9 mouse cellular contexts compared by ENCODE assay signal in genomic region chr6:51544118-51544681, GRCm38 (mm10). TPM values are rescaled to one million over a fixed set of nuclear protein-coding genes. Genes with fewer than 3 reads are reported as not detected.
A peak's percentile ranks its signal among the peaks of the same experiment; 100 is the strongest.
DNase-seq lines count a peak whose midpoint lies in the region; ATAC-seq and TF ChIP-seq lines count a peak whose summit lies in the region.
"Had no signal": no experiment of that assay in that cellular context is flagged by ENCODE, and none has a peak within 500 bp of the region (broad histone marks: within the 10 kb centered on the region; RNA-seq: fewer than 3 reads in every experiment).

No protein-coding gene starts in this region.

- H3K27ac ChIP-seq in hindbrain, postnatal 0 days, result no peak overlapping the region
- H3K27ac ChIP-seq in hindbrain, embryonic 11.5 days (ENCODE audit: low read depth, low read length), result no peak overlapping the region
- H3K27ac ChIP-seq in ES-E14 (ENCODE audit: insufficient read depth, low read depth, low read length, poor library complexity, severe bottlenecking), result peak overlapping the region; percentile 38; the same call in 1 of the 2 replicates
- no peak overlapping the region for H3K27ac ChIP-seq in forebrain, postnatal 0 days (ENCODE audit: low read depth, low read length)
- no peak overlapping the region for H3K27ac ChIP-seq in limb, embryonic 13.5 days
- H3K27ac ChIP-seq: neural tube, embryonic 12.5 days had no signal

- no peak overlapping the region for H3K9ac ChIP-seq in hindbrain, postnatal 0 days (replicated peaks; ENCODE audit: low read length)
- no peak overlapping the region for H3K9ac ChIP-seq in hindbrain, embryonic 11.5 days (ENCODE audit: low read depth, low read length)
- no peak overlapping the region for H3K9ac ChIP-seq in ES-E14 (ENCODE audit: insufficient read depth, low read depth, low read length, poor library complexity, severe bottlenecking)
- H3K9ac ChIP-seq in forebrain, postnatal 0 days, result no peak overlapping the region
- H3K9ac ChIP-seq in limb, embryonic 13.5 days, result no peak overlapping the region
- H3K9ac ChIP-seq: neural tube, embryonic 12.5 days had no signal

- no peaks in the 10 kb centered on the region for H3K27me3 ChIP-seq in hindbrain, postnatal 0 days (ENCODE audit: insufficient read depth, low read length)
- no peaks in the 10 kb centered on the region for H3K27me3 ChIP-seq in hindbrain, embryonic 11.5 days (ENCODE audit: control insufficient read depth, insufficient read depth, low read length)
- H3K27me3 ChIP-seq in forebrain, postnatal 0 days (ENCODE audit: insufficient read depth, low read length), result no peaks in the 10 kb centered on the region
- H3K27me3 ChIP-seq in limb, embryonic 13.5 days, result no peaks in the 10 kb centered on the region
- H3K27me3 ChIP-seq: neural tube, embryonic 12.5 days had no signal

- WGBS in hindbrain, postnatal 0 days, result 38% methylated on average over 7 of the region's 7 CpGs
- 39% methylated on average over 7 of the region's 7 CpGs for WGBS in hindbrain, embryonic 11.5 days
- WGBS in forebrain, postnatal 0 days, result 18% methylated on average over 7 of the region's 7 CpGs
- WGBS in limb, embryonic 13.5 days, result 25% methylated on average over 7 of the region's 7 CpGs

- H3K4me3 ChIP-seq in hindbrain, postnatal 0 days (ENCODE audit: low read length), result no peak overlapping the region
- H3K4me3 ChIP-seq in hindbrain, embryonic 11.5 days (ENCODE audit: low read depth, low read length), result no peak overlapping the region
- peak overlapping the region; percentile 40 to 41 for H3K4me3 ChIP-seq in ES-E14 (ENCODE audit: insufficient read depth in 1 of 2, low read depth in 1 of 2, low read length in 2 of 2, poor library complexity in 1 of 2, severe bottlenecking in 1 of 2)
- H3K4me3 ChIP-seq in forebrain, postnatal 0 days (ENCODE audit: low read depth, low read length), result no peak overlapping the region
- no peak overlapping the region for H3K4me3 ChIP-seq in limb, embryonic 13.5 days
- H3K4me3 ChIP-seq: neural tube, embryonic 12.5 days had no signal

- no peak for TF ChIP-seq CTCF in hindbrain, postnatal 0 days (IDR thresholded peaks at IDR 0.05; ENCODE audit: low read depth)
- no peak for TF ChIP-seq CTCF in forebrain, postnatal 0 days (IDR thresholded peaks at IDR 0.05; ENCODE audit: low read depth)

- H3K36me3 ChIP-seq in hindbrain, postnatal 0 days (ENCODE audit: insufficient read depth, low read length), result no peaks in the 10 kb centered on the region
- no peaks in the 10 kb centered on the region for H3K36me3 ChIP-seq in hindbrain, embryonic 11.5 days (ENCODE audit: control insufficient read depth, insufficient read depth, low read length)
- no peaks in the 10 kb centered on the region for H3K36me3 ChIP-seq in ES-E14 (ENCODE audit: control insufficient read depth, insufficient read depth, low read length, poor library complexity, severe bottlenecking)
- no peaks in the 10 kb centered on the region for H3K36me3 ChIP-seq in forebrain, postnatal 0 days (ENCODE audit: insufficient read depth)
- H3K36me3 ChIP-seq in limb, embryonic 13.5 days, result no peaks in the 10 kb centered on the region
- H3K36me3 ChIP-seq: neural tube, embryonic 12.5 days had no signal

- H3K4me1 ChIP-seq in hindbrain, postnatal 0 days (ENCODE audit: insufficient read depth, low read length), result no peaks in the 10 kb centered on the region
- H3K4me1 ChIP-seq in hindbrain, embryonic 11.5 days (replicated peaks; ENCODE audit: control insufficient read depth, insufficient read depth, low read length), result peaks cover 5% of the 10 kb centered on the region
- peaks cover 18 to 36% of the 10 kb centered on the region in 2 experiments for H3K4me1 ChIP-seq in ES-E14 (ENCODE audit: control insufficient read depth in 2 of 2, insufficient read depth in 2 of 2, low read length in 2 of 2, poor library complexity in 1 of 2)
- no peaks in the 10 kb centered on the region for H3K4me1 ChIP-seq in forebrain, postnatal 0 days (ENCODE audit: insufficient read depth)
- peaks cover 19% of the 10 kb centered on the region for H3K4me1 ChIP-seq in limb, embryonic 13.5 days

- in situ Hi-C loops in ES-E14 (cut with MboI; ENCODE audit: low sequenced_read_pairs in 2 of 2, unreplicated experiment in 2 of 2), result no loop called here

- ATAC-seq in hindbrain, postnatal 0 days, result no peak
- ATAC-seq in hindbrain, embryonic 11.5 days (ENCODE audit: low FRiP score), result no peak
- no peak for ATAC-seq in forebrain, postnatal 0 days
- no peak for ATAC-seq in limb, embryonic 13.5 days (ENCODE audit: low FRiP score, low read depth)

- H3K9me3 ChIP-seq in hindbrain, postnatal 0 days (ENCODE audit: low read length), result no peaks in the 10 kb centered on the region
- no peaks in the 10 kb centered on the region for H3K9me3 ChIP-seq in hindbrain, embryonic 11.5 days (ENCODE audit: control insufficient read depth, low read length)
- no peaks in the 10 kb centered on the region for H3K9me3 ChIP-seq in ES-E14 (ENCODE audit: control insufficient read depth, insufficient read depth, low read depth, low read length)
- no peaks in the 10 kb centered on the region for H3K9me3 ChIP-seq in forebrain, postnatal 0 days (ENCODE audit: low read length)
- no peaks in the 10 kb centered on the region for H3K9me3 ChIP-seq in limb, embryonic 13.5 days
- H3K9me3 ChIP-seq: neural tube, embryonic 12.5 days had no signal

- peak; percentile 9 for DNase-seq in hindbrain, postnatal 0 days (ENCODE audit: low spot score)
- DNase-seq in hindbrain, embryonic 11.5 days (ENCODE audit: low spot score), result no peak
- peak; percentile 85 for DNase-seq in ES-E14 (ENCODE audit: low read depth, low spot score)
- no peak for DNase-seq in forebrain, postnatal 0 days
- DNase-seq in retina, embryonic 14.5 days (ENCODE audit: low spot score), result peak; percentile 35
- no peak for DNase-seq in thymus, postnatal 14 days
- DNase-seq in thymus, postnatal 0 days (ENCODE audit: low spot score), result no peak

- 0 out of 2 replicates have a peak overlapping the region, but pooled peaks have one; percentile 10 for H3K4me2 ChIP-seq in hindbrain, postnatal 0 days (ENCODE audit: low read depth, low read length)
- H3K4me2 ChIP-seq in hindbrain, embryonic 11.5 days (replicated peaks; ENCODE audit: low read depth, low read length), result no peak overlapping the region
- H3K4me2 ChIP-seq in forebrain, postnatal 0 days (ENCODE audit: low read depth), result peak overlapping the region; percentile 8; the same call in 1 of the 2 replicates
- peak overlapping the region; percentile 27 for H3K4me2 ChIP-seq in limb, embryonic 13.5 days (replicated peaks)
- H3K4me2 ChIP-seq: neural tube, embryonic 12.5 days had no signal

TF ChIP-seq in ES-E14, 5 proteins besides CTCF, POLR2A, EP300 and RAD21:
- peak; percentile 100 for TF ChIP-seq ZNF384 (IDR thresholded peaks at IDR 0.05; ENCODE audit: low read depth, low read length)
- peak; percentile 92 for TF ChIP-seq MAFK (IDR thresholded peaks at IDR 0.05; ENCODE audit: insufficient read depth, low read depth, low read length)
- TF ChIP-seq CHD2 (IDR thresholded peaks at IDR 0.05; ENCODE audit: low read depth, low read length), result no peak
- no peak for TF ChIP-seq ZC3H11A (IDR thresholded peaks at IDR 0.05; ENCODE audit: borderline replicate concordance, low read depth, low read length)
- TF ChIP-seq HCFC1 (IDR thresholded peaks at IDR 0.05; ENCODE audit: borderline replicate concordance, insufficient read depth, low read length), result no peak

RNA-seq across cellular contexts. Expression of gene Snx10, which starts 20.5 kb away (rescaled TPM):
- total RNA-seq in hindbrain, postnatal 0 days (2014; rRNA removed), result 45.5 and 46.7 TPM in 2 replicates
- polyA plus RNA-seq in hindbrain, postnatal 0 days (2015; fragmentation: Nextera tagmentation; extraction: Ambion mirVana), result 75.2 and 83.9 TPM in 2 replicates
- polyA plus RNA-seq in hindbrain, embryonic 11.5 days (2014; fragmentation: Nextera tagmentation; extraction: Ambion mirVana), result 45.3 and 47.6 TPM in 2 replicates
- 20.9 and 21.2 TPM in 2 replicates for total RNA-seq in ES-E14 (2012; rRNA removed)
- total RNA-seq in forebrain, postnatal 0 days (2014; rRNA removed), result 76.3 and 96.5 TPM in 2 replicates
- polyA plus RNA-seq in forebrain, postnatal 0 days (2015; fragmentation: Nextera tagmentation; extraction: Ambion mirVana), result 78.4 and 92.6 TPM in 2 replicates
- polyA plus RNA-seq in limb, embryonic 13.5 days (2015; fragmentation: Nextera tagmentation; extraction: Ambion mirVana), result 13.3 and 15.4 TPM in 2 replicates
- 19.5 and 20.2 TPM in 2 replicates for polyA plus RNA-seq in thymus, postnatal 0 days (2015; fragmentation: Nextera tagmentation; extraction: Ambion mirVana)

Comparison
In these comparisons a context has a peak if more than half of its experiments do, and no peak if none do; other contexts are left out.
1. DNase-seq: peak in hindbrain, postnatal 0 days (single experiment), ES-E14 (single experiment) and retina, embryonic 14.5 days (single experiment); none in hindbrain, embryonic 11.5 days (single experiment), forebrain, postnatal 0 days (single experiment), thymus, postnatal 14 days (single experiment) and thymus, postnatal 0 days (single experiment).
2. H3K4me3 ChIP-seq: peak in ES-E14 (2 of 2); none in hindbrain, postnatal 0 days (single experiment), hindbrain, embryonic 11.5 days (single experiment), forebrain, postnatal 0 days (single experiment) and limb, embryonic 13.5 days (single experiment).